Mouse (Mus musculus): ENCODE measurements around the gene Iffo2. TPM values are rescaled to one million over a fixed set of nuclear protein-coding genes. Genes with fewer than 3 reads are reported as not detected.

The Iffo2 gene
- total RNA-seq, 1 experiment from 2014 or later, result 11.7 TPM

DNA sequence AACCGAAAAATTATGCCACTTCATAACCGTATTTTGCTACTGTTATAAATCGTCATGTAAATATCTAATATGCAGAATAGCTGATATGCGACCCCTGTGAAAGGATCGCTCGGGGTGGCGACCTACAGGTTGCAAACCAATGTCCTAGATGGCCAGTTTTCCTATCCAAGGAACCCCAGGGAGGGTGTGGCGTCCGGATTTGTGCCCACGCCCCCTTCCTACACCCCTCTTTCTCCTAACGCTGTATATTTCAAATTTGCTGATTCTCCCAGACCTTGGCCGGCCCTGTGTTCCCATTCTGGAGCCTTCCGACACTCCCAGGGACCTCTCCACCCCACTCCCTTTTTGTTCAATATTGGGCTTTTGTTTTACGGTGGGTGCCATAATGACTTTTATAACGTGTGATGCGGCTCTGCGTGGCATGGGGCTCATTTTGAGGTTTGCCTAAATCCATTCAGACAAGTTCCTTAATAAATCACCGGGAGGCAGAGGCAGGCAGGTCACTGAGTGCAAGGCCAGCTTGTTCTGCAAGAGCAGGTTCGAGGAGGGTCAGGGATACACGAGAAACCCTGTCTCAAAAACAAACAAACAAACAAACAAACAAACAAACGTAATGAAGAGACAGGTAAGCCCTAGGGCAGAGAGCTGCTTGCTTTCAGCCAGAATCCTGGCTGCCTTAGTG, 93.2 kb downstream of the Iffo2 start:
- ATAC-seq (replicated peaks; ENCODE audit: insufficient number of reproducible peaks, low FRiP score, low TSS enrichment, poor library complexity, severe bottlenecking), result no peak

- ATAC-seq (replicated peaks; ENCODE audit: insufficient number of reproducible peaks, low FRiP score, low TSS enrichment, poor library complexity, severe bottlenecking), result no peak
Observed at GRCm38 (mm10) chr4:139624116-139624489, 93.8 kb downstream of the Iffo2 start.

- no peak for ATAC-seq (replicated peaks; ENCODE audit: insufficient number of reproducible peaks, low FRiP score, low TSS enrichment, poor library complexity, severe bottlenecking)
Observed at GRCm38 (mm10) chr4:139624706-139625105, 94.4 kb downstream of the Iffo2 start.

DNA sequence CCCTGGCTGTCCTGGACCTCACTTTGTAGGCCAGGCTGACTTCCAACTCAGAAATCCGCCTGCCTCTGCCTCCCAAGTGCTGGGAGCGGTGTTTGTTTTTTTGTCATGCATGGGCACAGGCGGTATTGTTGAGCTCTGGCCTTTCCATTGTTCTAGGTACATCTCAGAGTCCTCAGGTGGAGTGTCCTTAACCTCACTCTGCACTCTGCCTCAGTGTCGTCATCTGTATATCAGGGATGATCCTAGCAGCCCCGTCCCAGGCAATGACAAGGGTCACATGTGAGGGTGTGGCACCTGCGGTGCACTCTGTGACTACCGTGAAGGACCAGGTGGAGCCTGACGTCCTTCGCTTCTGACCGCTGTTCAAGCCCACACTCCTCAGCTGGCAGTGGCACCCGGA, 97.0 kb downstream of the Iffo2 start:
- ATAC-seq (replicated peaks; ENCODE audit: insufficient number of reproducible peaks, low FRiP score, low TSS enrichment, poor library complexity, severe bottlenecking), result no peak

- ATAC-seq (replicated peaks; ENCODE audit: insufficient number of reproducible peaks, low FRiP score, low TSS enrichment, poor library complexity, severe bottlenecking), result no peak
Observed at GRCm38 (mm10) chr4:139630171-139630570, 99.8 kb downstream of the Iffo2 start.

GRCm38 (mm10) chr4:139631141-139631540, 100.8 kb downstream of the Iffo2 start:
- ATAC-seq (replicated peaks; ENCODE audit: insufficient number of reproducible peaks, low FRiP score, low TSS enrichment, poor library complexity, severe bottlenecking), result no peak

DNA sequence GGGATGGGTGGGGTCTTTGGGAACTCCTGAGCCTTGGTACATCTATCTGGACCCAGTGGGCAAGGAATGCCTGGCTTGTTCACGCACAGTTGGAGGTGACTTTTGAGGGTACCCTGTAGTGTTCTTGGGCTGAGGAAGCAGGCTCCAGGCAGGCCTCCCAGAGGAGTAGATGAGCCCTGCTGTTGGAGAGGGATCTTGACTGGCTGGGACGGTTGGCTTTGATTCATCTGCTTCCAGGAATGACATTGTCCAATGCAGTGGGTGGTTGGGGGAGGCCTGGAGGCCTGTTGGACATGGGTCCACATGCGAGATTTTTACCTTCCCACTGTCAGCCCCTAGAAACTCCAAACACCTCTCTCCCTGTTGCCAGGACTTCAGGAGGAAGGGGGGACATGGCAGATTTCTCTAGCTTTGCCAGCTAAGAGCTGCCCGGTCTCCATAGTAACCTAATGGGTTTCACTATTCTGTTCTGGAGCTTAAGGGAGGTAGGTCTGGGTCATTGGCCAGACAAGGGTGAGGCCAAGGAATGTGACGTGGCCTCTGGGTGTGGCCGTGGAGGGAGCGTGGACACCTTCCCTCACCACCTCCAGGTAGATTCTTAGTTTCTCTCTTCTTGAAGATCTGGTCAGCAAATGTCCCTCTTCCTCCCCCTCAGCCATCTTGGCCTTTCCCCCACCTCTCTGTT, 101.4 kb downstream of the Iffo2 start:
- no peak for ATAC-seq (replicated peaks; ENCODE audit: insufficient number of reproducible peaks, low FRiP score, low TSS enrichment, poor library complexity, severe bottlenecking)

- no peak for ATAC-seq (replicated peaks; ENCODE audit: insufficient number of reproducible peaks, low FRiP score, low TSS enrichment, poor library complexity, severe bottlenecking)
Observed at GRCm38 (mm10) chr4:139632254-139632580, 101.9 kb downstream of the Iffo2 start.

DNA sequence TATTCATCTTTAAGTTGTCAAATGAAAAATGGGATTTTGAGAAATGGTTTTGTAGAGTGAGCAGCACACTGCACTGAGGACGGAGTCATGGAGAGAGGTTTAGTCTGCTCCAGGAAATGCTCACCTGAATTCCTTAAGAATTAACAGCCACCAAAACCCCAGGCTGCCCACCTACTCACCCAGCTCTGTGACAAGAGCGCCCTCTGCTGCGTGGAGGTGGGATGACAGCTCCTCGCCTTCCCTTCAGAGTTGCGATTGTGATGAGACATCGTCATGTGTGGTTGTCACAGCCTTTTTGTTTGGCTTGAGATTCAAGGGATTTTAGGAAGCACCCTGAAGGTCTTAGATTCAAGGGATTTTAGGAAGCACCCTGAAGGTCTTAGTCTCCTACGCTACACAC, 106.0 kb downstream of the Iffo2 start:
- 0 out of 2 replicates have a peak, but pooled peaks have one; percentile 37 for ATAC-seq (replicated peaks; ENCODE audit: insufficient number of reproducible peaks, low FRiP score, low TSS enrichment, poor library complexity, severe bottlenecking)

GRCm38 (mm10) chr4:139637847-139638246, 107.5 kb downstream of the Iffo2 start:
- ATAC-seq (replicated peaks; ENCODE audit: insufficient number of reproducible peaks, low FRiP score, low TSS enrichment, poor library complexity, severe bottlenecking), result no peak

GRCm38 (mm10) chr4:139638356-139638755, 108.0 kb downstream of the Iffo2 start:
- no peak for ATAC-seq (replicated peaks; ENCODE audit: insufficient number of reproducible peaks, low FRiP score, low TSS enrichment, poor library complexity, severe bottlenecking)

GRCm38 (mm10) chr4:139639801-139640200, 109.5 kb downstream of the Iffo2 start:
- no peak for ATAC-seq (replicated peaks; ENCODE audit: insufficient number of reproducible peaks, low FRiP score, low TSS enrichment, poor library complexity, severe bottlenecking)

GRCm38 (mm10) chr4:139640333-139640732, 110.0 kb downstream of the Iffo2 start:
- ATAC-seq (replicated peaks; ENCODE audit: insufficient number of reproducible peaks, low FRiP score, low TSS enrichment, poor library complexity, severe bottlenecking), result no peak

- ATAC-seq (replicated peaks; ENCODE audit: insufficient number of reproducible peaks, low FRiP score, low TSS enrichment, poor library complexity, severe bottlenecking), result no peak
Observed at GRCm38 (mm10) chr4:139640775-139641174, 110.4 kb downstream of the Iffo2 start.

DNA sequence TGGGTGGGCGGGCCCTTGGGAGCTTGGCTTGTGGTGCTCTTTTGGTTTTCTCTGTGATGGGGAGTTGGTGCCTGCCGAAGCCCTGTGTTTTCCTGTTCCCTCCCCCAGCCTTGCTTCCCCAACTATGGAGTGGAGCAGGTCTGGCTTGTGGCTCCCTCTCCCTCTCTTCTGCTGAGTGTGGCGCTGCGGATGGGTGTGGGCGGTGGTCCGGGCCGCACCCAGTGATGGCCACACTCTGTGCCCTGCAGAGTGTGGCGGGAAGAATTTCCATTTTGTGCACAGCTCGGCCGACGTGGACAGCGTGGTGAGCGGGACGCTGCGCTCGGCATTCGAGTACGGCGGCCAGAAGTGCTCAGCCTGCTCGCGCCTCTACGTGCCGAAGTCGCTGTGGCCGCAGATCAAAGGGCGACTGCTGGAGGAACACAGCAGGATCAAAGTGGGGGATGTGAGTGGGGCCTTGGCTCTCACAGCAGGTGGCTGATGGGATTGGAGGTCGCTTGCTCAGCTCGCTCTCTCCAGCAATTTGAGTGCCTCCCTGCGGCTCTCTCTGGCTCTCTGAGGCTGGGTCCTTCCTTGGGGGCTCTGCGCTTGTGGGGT, 111.6 kb downstream of the Iffo2 start:
- no peak for ATAC-seq (replicated peaks; ENCODE audit: insufficient number of reproducible peaks, low FRiP score, low TSS enrichment, poor library complexity, severe bottlenecking)

DNA sequence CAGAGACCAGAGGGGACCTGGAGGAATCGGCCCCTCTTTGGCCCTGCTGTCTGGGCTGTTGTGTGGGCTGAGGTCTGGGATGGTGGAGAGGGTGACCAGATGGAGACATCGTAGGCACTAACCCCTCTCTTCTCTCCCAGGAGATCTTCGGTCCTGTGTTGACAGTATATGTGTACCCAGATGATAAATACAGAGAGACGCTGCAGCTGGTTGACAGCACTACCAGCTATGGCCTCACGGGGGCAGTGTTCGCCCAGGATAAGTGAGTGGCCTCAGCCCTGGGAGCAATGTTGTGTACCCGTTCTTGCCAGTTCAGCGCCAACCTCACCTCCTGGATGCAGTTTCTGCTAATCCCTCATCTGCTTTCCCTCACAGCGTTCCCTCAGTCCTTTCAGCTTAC, 113.6 kb downstream of the Iffo2 start:
- ATAC-seq (replicated peaks; ENCODE audit: insufficient number of reproducible peaks, low FRiP score, low TSS enrichment, poor library complexity, severe bottlenecking), result peak; percentile 71

DNA sequence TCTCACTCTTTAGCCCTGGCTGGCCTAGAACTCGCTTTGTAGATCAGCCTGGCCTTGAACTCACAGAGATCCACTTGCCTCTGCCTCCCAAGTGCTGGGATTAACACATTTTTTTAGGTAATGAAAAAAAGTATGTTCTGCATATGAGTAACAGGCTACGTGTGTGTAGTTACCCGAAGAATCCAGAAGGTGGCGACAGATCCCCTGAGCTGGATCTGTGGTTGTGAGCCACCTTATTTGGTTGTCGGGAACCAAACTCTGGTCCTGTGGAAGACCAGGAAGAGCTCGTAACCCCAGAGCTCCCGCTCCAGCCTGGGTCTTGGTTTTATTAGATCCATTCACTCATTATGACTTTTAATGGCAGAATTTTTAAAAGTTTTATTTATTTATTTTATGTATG, 116.6 kb downstream of the Iffo2 start:
- ATAC-seq (replicated peaks; ENCODE audit: insufficient number of reproducible peaks, low FRiP score, low TSS enrichment, poor library complexity, severe bottlenecking), result no peak

- no peak for ATAC-seq (replicated peaks; ENCODE audit: insufficient number of reproducible peaks, low FRiP score, low TSS enrichment, poor library complexity, severe bottlenecking)
Observed at GRCm38 (mm10) chr4:139650086-139650743, 119.9 kb downstream of the Iffo2 start.

- ATAC-seq (replicated peaks; ENCODE audit: insufficient number of reproducible peaks, low FRiP score, low TSS enrichment, poor library complexity, severe bottlenecking), result no peak
Observed at GRCm38 (mm10) chr4:139650907-139651306, 120.6 kb downstream of the Iffo2 start.

DNA sequence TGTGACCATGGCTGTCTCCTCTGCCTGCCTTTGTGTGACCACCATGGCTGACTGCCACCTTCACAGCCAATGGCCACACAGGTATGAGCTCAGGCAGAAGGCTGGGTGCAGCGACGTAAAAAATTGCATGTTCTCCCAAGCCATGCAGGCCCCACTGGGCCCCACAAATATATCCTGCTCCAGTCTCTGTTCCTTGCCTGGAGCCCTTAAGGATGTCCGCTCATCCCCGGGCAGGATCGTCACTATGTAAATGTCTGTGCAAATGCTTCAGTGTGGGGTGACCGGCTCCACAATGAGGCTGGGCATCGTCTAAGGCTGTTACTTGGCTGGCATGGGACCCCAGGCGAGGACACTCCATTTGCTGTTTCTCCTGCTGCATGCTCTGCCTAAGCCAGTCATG, 122.9 kb downstream of the Iffo2 start, which contains the start of gene Tas1r2:
Gene Tas1r2, plus strand, starts transcription at position 301 of the 400 bp plus-strand sequence.
- no peak for ATAC-seq (replicated peaks; ENCODE audit: insufficient number of reproducible peaks, low FRiP score, low TSS enrichment, poor library complexity, severe bottlenecking)

All from monocyte, adult 5-6 weeks (primary cell).